Mouse (Mus musculus) thymus, adult 18-20 months (tissue): ENCODE results near the gene G2e3.

Experiments used
- DNase-seq, 2 experiments: peaks; one replicate each; pipeline ENCODE4 v3.0.0; 2022; ENCODE audit warnings: mixed read lengths in 2 of 2

G2e3 gene

DNA sequence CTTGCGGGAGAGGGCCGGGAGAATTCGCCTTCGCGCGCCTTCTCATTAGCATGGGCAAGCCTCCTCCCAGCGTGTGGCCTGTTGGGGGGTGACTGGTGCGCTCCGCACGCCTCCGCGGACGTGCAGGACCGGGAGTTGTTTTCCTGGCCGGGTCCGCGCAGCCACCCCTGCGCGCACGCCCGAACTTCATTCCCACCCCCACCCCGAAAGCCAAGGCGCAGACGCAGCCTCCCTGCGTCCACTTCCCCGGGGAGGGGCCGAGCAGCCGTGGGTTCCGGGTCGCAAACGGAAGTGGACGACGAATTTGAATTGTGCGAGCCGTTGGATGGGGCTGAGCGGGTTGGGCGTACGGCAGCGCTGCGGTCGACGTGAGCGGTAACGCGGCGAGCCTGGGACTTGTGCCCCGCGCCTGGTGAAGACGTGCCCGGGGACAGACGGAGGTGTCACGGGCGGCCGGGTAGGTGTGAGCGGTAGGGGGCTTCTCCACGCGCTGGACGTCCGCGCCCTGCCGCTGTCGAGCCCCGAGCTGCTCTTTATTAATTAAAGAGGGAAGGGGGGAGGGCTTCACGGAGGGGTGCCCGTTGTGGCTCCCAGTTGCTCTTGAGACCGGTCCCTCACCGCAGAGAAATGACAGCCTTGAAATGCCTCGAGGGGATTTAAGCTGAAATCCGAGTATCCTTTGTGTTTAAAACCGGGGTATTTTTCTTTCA, at the start of gene G2e3:
Gene G2e3 (plus strand): TSS at position 74 of the 710 bp plus-strand sequence.
- peak; percentile 75 to 81 for DNase-seq

DNA sequence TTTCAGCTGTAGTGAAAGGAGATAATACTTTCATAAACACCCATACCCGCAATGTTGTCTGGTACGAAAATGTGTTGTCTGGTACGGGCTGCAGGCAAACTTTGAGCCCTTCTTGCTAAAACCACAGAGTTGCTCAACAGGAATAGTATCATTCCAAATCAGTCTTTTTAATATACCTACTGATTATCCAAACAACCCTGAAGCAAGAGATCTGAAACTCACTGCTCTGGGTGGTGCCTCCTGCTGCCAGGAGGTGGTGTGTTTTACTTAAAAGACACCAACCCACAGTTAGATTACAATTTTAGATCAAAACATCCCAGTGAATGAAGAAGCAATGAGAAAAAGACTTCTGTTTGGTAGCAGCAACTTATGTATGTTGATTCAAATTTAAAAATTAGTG, 24.3 kb upstream of the G2e3 start:
- no peak for DNase-seq

DNA sequence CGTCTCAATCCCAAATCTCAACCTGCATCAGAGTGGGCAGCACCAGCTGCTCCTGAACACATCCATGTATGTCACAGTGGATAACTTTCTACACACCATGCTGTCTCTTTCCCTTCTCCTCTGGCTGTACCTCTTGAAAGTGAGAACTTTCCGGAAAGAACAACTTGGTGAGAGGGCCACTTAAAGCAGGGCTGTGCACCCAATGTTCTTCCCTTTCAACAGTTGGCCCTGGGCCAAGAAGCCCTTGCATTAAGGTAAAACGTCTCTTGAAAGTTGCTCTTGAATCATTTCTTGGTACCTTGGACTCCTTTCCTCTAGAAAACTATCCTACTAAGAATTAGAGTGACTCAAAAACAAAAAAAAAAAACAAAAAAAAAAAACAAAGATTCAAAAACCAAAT, 21.0 kb upstream of the G2e3 start:
- DNase-seq: no peak

DNA sequence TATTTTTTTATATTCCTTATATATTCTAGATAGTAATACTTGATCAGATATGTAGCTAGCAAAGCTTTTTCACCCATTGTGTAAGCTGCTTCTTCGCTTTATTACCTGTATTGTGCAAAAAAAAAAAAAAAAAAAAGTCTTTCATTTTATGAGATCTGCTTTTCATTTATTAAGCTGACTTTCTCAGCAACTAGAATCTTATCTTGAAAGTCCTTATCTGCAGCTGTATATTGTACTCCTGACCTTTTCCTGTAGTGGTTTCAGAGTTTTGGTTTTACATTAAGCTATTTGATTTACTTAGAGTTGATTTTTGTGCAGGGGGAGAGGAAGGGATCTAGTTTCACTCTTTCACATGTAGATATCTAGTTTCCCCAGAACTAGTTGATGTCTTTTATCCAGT, 10.8 kb upstream of the G2e3 start:
- DNase-seq: no peak

DNA sequence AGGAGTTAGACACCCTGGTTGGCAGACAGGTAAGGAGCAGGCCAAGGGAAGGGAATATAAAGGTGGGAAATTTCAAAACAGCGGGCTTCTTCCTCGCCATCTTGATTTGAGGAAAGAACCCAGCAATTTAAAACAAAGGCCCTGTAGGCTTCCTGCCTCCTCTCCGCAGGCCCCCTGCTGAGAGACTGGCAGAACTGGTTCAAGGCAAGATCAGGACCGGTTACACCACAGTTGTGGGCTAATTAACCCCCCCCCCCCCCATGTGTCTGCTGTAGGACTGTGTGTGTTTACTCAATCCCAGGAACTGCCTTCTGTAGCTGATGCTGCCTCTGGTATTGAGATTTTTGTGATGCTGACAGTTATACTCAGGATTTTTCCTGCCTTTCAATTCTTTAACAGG, 1.7 kb upstream of the G2e3 start:
- DNase-seq: no peak

DNA sequence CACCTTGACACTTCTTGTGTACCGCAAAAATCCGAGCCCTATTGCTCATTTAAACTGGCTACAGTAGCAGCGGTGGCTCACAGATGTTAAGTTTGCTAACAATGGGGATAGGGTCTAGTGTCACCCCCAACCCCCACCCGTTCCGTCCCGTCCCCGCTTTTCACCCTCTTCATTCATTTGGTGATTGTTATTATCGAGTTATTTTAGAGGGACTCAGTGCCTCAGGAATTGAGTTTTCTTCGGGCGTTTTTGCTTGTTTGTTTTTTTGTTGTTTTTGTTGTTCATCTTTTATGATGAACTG, 787 bp downstream of the G2e3 start:
- DNase-seq: no peak

DNA sequence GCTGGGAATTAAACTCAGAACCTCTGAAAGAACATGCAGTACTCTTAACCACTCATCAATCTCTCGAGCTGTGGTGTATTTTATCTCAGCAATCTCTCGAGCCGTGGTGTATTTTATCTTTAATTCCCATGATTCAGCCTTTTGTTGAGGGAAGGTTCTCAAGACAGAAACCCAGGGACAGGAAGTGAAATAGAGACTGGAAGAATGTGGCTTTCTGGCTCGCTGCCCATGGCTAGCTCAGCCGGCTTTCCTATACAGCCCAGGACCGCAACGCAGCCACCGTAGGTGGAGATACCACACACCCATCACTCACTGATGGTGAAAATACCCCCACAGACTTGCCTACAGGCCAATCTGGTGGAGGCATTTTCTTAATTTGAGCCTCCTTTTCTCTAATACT, 7.4 kb downstream of the G2e3 start:
- DNase-seq: no peak

DNA sequence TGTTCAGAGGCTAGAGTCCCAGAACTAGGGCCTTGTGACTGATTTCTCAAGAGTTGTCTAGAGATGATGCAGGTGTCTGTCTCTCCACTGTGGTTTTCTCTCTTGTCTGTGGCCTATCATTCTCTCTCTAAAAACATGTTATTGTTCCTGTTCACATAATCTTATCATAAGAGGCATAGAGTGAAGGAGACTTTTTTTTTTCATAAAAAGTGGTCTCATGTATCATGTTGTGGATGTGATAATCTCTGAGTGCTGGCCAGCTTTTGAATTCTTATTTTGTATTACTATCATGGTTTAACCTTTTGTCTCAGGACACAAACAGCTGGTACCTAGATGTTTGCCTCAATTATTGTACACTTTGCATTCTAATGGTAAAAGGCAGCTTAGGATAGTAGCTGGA, 13.4 kb downstream of the G2e3 start:
- no peak for DNase-seq

DNA sequence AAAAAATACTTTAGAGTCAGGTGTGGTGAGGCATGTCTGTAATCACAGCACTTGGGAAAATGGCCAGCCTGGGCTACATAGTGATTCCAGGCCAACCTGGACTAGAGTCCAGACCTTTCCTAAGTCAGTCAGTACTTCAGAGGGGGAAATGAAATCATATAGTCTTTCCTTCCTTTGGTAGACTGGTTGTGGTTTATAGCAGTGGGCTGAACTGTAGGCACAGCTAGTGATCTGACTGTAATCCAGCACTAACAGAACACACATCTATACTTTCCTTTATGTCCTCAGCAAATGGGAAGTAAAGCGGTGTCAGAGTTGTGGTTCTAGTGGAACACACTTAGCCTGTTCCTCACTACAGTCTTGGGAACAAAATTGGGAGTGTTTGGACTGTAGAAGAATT, 15.0 kb downstream of the G2e3 start:
- no peak for DNase-seq

DNA sequence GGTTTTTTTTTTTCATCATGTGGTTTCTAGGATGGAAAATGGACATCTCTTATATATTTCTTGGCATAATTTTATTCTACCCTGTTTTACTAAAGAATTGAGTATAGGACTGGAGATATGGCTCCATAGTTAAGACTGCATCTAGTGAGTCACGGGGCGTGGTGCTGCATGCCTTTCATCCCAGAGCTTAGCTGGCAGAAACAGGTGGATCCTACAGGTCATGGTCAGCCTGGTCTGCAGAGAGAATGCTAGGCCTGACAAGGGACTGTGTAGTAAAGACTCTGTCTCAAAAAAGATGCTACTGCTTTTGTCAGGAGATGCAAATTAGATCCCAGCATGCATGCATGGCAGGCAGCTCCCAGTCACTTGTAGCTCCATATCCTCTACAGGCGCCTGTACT, 20.6 kb downstream of the G2e3 start:
- DNase-seq: no peak

DNA sequence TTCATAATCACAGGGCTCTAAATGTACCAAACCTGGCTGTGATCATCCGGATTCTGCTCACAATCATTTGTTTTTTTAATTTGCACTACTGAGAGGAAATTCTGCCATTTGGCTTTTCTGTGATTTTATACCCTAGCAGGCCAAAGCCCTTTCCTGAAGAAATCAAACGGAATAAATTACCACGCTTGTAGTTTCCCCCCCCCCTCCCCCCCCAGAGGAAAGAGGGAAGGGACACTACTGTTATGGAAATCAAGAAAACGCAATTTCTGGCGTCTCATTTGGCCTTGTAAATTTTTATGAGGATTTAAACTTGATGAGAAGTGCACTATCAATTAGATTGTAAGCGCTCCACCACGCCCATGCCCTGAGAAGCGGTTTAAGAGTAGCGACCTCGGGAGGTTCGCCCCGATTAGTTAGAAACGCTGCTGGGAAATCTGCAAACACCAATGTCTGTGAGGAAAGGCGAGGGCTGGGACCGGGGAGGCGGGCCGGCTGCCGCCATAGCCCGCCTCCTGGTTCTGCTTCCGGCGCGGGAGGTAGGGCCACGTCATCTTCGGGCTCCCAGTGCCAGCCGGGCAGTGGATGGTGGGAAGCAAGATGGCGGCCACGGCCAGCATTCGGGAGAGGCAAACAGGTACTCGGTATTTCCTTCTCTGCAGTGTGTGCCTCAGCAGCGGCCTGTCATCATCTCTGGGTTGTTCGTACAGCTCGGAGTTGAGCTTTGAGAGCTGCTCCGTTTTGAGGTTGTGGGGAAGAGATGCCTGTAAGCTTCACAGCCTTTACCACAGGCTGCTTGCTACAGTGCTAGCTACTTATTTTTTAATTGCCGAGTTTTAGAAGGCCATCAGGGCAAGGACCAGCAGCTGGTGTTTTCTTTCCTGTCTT, 29.4 kb downstream of the G2e3 start, which contains the start of gene Scfd1:
Gene Scfd1 (plus strand): TSS at position 508 of the 885 bp plus-strand sequence.
- peak; percentile 83 to 86 for DNase-seq

DNA sequence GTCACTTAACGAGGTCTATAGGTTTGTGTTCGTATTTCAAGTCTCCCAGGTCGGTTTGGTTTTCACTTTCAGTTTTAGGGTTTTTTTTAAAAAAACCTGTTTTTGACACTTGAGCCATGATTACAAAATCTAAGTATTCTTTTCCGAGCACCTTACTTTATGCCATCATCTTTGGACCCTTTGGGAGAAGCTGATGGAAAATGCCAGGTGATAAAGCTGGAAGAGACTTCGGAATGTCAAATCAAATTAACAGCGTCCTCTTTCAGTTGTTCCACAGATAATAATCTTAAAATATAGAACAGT, 30.0 kb downstream of the G2e3 start:
- no peak for DNase-seq

DNA sequence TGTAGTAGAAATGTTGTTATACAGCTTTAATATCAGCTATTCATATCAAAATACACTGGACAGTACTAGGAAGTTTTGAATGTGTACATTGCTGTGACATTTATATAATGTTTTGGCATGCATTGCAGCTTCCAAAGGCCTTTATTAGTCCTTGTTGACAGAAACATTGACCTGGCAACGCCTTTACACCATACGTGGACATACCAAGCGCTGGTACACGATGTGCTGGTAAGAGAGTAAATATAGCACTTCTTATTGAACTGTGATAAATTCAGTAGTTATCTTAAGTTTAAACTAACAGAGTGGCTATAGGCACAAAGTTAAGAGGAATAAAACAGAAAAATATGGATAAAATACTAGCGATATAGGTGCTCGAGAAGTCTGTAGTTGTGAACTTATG, 52.0 kb downstream of the G2e3 start:
- no peak for DNase-seq

DNA sequence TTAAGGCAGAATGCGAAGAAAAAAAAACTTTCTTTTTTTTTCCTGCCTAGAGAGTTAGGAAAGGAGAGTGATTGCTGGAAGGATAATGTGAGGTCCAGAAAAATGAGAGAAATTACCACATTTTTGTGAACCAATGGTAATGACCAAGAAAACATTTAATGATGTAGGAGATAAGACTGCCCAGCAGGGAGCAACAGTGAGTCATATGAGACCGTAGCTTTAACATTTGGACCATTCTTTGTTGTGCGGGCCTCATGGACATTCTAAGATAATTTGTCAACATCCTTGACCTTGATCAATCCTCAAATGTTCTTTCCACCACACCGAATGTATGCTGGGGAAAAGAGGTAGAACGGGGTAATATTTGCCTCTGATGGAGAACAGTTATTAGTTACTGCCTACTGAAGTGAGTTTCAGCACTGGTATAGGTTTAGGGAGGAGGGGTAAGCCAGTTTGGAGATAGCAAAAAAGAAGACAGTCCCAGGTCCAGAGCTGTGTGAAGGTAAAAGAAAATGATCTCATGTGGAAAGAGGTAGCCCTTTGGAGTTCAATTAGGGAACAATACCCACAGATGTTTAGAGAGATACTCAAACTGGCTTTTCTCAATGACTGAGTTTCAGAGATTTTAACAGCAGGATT, 54.3 kb downstream of the G2e3 start:
- DNase-seq: no peak

DNA sequence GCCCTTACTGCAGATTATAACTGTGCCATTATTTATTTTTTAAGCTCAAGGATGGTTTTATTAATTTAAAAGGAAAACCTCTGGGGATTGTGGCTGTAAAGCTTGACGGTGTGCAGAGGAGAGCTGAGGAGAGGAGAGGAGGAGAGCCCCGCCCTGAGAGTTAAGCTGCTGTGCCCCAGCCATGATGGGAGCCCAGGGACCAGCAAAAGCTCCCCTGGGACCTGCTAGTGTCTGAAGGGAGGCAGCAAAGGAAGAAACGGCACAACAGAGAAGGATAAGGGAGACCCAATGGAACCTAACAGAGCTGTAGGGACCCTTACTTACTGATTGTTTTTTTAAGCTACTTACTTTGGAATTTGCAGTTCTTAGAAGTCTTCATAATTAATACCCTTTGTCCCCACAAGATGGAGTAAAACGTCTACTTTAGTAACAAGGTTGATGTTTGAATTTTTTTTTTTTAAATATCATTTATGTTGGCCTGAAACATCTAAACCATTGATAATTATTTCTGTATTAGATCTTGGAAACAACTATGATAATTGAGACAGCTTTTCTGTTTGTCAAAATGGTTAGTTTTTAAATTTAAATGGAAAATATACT, 56.2 kb downstream of the G2e3 start:
- DNase-seq: no peak

DNA sequence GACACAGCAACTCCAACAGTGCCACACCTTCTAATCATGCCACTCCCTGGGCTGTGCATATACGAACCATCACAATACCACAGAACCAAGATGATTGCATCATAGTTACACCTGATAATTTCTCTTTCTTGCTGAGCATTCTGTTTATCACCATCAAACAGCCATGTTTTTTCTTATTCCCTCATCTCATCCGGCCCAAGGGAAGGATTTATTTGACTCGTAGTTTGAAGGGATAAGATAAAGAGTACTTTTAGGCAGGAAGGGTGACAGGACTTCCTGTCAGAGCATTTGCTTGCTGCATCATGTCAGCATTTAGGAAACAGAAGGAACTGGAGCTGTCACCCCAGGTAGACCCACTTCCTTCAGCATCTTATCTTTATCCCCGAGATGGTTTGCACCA, 63.5 kb downstream of the G2e3 start:
- no peak for DNase-seq
